Mouse (Mus musculus): ENCODE results near the gene Gps2.

- no peak for TF ChIP-seq GATA1 (IDR thresholded peaks at IDR 0.05; ENCODE audit: borderline replicate concordance, low read length)
- no peak for TF ChIP-seq FLI1 (IDR thresholded peaks at IDR 0.05; ENCODE audit: low read length)
Observed at GRCm38 (mm10) chr11:69938401-69938979, 24.8 kb downstream of the Gps2 start.
